Mouse (Mus musculus): ENCODE measurements at regions not wholly inside any gene's neighbourhood (a gene's known extent, or its start where the extent isn't known, plus 50 kb on each side); places are given as distances from the start of the nearest gene placed in this dataset.

- no peak for ATAC-seq (replicated peaks; ENCODE audit: low read depth, poor library complexity, severe bottlenecking)
These were observed 363.6 kb downstream of the Etnk1 start for GRCm38 (mm10) chr6:143530372-143531224.

GRCm38 (mm10) chr6:143531477-143531876, 364.5 kb downstream of the Etnk1 start:
- no peak for ATAC-seq (replicated peaks; ENCODE audit: low read depth, poor library complexity, severe bottlenecking)

GRCm38 (mm10) chr6:143532380-143532779, 365.4 kb downstream of the Etnk1 start:
- ATAC-seq (replicated peaks; ENCODE audit: low read depth, poor library complexity, severe bottlenecking), result no peak

- no peak for ATAC-seq (replicated peaks; ENCODE audit: low read depth, poor library complexity, severe bottlenecking)
These were observed 368.2 kb downstream of the Etnk1 start for GRCm38 (mm10) chr6:143535265-143535664.

- ATAC-seq (replicated peaks; ENCODE audit: low read depth, poor library complexity, severe bottlenecking), result no peak
These were observed 368.7 kb downstream of the Etnk1 start for GRCm38 (mm10) chr6:143535726-143536125.

- ATAC-seq (replicated peaks; ENCODE audit: low read depth, poor library complexity, severe bottlenecking), result no peak
These were observed 369.7 kb downstream of the Etnk1 start for GRCm38 (mm10) chr6:143536525-143537293.

GRCm38 (mm10) chr6:143547406-143547903, 380.4 kb downstream of the Etnk1 start:
- ATAC-seq (replicated peaks; ENCODE audit: low read depth, poor library complexity, severe bottlenecking), result no peak

- ATAC-seq (replicated peaks; ENCODE audit: low read depth, poor library complexity, severe bottlenecking), result no peak
These were observed 387.9 kb downstream of the Etnk1 start for GRCm38 (mm10) chr6:143554946-143555345.

GRCm38 (mm10) chr6:143558046-143558884, 391.2 kb downstream of the Etnk1 start:
- ATAC-seq (replicated peaks; ENCODE audit: low read depth, poor library complexity, severe bottlenecking), result no peak

- ATAC-seq (replicated peaks; ENCODE audit: low read depth, poor library complexity, severe bottlenecking), result no peak
These were observed 392.3 kb downstream of the Etnk1 start for GRCm38 (mm10) chr6:143559316-143559715.

- ATAC-seq (replicated peaks; ENCODE audit: low read depth, poor library complexity, severe bottlenecking), result no peak
These were observed 394.5 kb downstream of the Etnk1 start for GRCm38 (mm10) chr6:143561316-143562088.

- ATAC-seq (replicated peaks; ENCODE audit: low read depth, poor library complexity, severe bottlenecking), result no peak
These were observed 404.5 kb downstream of the Etnk1 start for GRCm38 (mm10) chr6:143571356-143572115.

- 0 out of 2 replicates have a peak, but pooled peaks have one; percentile 29 for ATAC-seq (replicated peaks; ENCODE audit: low read depth, poor library complexity, severe bottlenecking)
These were observed 412.2 kb downstream of the Etnk1 start for GRCm38 (mm10) chr6:143579223-143579622.

GRCm38 (mm10) chr6:143589666-143590065, 422.6 kb downstream of the Etnk1 start:
- ATAC-seq (replicated peaks; ENCODE audit: low read depth, poor library complexity, severe bottlenecking), result no peak

- no peak for ATAC-seq (replicated peaks; ENCODE audit: low read depth, poor library complexity, severe bottlenecking)
These were observed 423.2 kb downstream of the Etnk1 start for GRCm38 (mm10) chr6:143590231-143590630.

- ATAC-seq (replicated peaks; ENCODE audit: low read depth, poor library complexity, severe bottlenecking), result peak; percentile 45
These were observed 425.5 kb downstream of the Etnk1 start for GRCm38 (mm10) chr6:143592490-143592889.

- no peak for ATAC-seq (replicated peaks; ENCODE audit: low read depth, poor library complexity, severe bottlenecking)
These were observed 428.5 kb downstream of the Etnk1 start for GRCm38 (mm10) chr6:143595486-143595885.

- ATAC-seq (replicated peaks; ENCODE audit: low read depth, poor library complexity, severe bottlenecking), result no peak
These were observed 430.4 kb downstream of the Etnk1 start for GRCm38 (mm10) chr6:143597414-143597813.

GRCm38 (mm10) chr6:143598916-143599315, 431.9 kb downstream of the Etnk1 start:
- no peak for ATAC-seq (replicated peaks; ENCODE audit: low read depth, poor library complexity, severe bottlenecking)

Data from common myeloid progenitor, adult 5-6 weeks (primary cell).